Mouse (Mus musculus) heart, postnatal 36 days (tissue): ENCODE data around the gene C1qtnf2. TPM values are rescaled to one million over a fixed set of nuclear protein-coding genes. Genes with fewer than 3 reads are reported as not detected.

Source experiments
- DNase-seq, 2 experiments: peaks; one replicate each; pipeline ENCODE4 v3.0.0; 2021 to 2022
- intact Hi-C: fragments of 180-260 bp; cut with DNase I; formaldehyde crosslinking; loops from one replicate; pipeline ENCODE4 v1.15.1; 2025
- total RNA-seq, 2 experiments: library from RNA; stranded (reverse); gene quantifications; 2 replicates each; pipeline ENCODE4 v1.2.3; 2021

C1qtnf2 gene
- total RNA-seq, 2 experiments from 2014 or later: 5.5 to 6.2 TPM

- DNase-seq: peak; percentile 59 to 72
- intact Hi-C loops: loop anchor here (2.0 to 5.0 kb wide), 2 partner anchors 38 to 58 kb away; partner anchors contain the start of gene 4933415A04Rik
These were observed 54.8 kb downstream of the C1qtnf2 start, which contains the start of gene Ccnjl for GRCm38 (mm10) chr11:43528683-43529499. Gene Ccnjl, plus strand, starts transcription at chr11:43528784.

DNA sequence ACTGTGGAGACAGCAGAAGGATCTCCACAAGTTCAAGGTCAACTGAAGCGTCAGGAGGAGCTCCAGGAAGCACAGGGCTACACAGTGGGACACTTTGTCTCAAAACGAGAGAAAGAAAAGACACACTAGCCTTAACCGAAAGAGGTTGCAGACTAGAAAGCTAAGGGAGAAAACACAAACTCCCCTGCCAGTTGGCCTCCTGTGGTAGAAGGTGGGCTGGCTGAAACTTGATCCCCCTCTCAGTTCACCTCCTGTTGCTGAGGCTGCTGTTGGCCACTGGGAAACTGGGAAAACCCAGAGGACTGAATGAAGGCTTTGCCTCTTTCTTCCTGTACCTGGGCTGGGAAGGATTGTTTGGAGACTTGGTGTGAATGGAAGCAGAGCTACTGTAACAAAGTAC lies 56.0 kb downstream of the C1qtnf2 start:
- DNase-seq: no peak

GRCm38 (mm10) chr11:43531619-43532018 lies 57.5 kb downstream of the C1qtnf2 start:
- DNase-seq: no peak
- intact Hi-C loops: no loop called here

More for the DNA sequence above, 56.0 kb downstream of the C1qtnf2 start:
- intact Hi-C loops: no loop called here

DNA sequence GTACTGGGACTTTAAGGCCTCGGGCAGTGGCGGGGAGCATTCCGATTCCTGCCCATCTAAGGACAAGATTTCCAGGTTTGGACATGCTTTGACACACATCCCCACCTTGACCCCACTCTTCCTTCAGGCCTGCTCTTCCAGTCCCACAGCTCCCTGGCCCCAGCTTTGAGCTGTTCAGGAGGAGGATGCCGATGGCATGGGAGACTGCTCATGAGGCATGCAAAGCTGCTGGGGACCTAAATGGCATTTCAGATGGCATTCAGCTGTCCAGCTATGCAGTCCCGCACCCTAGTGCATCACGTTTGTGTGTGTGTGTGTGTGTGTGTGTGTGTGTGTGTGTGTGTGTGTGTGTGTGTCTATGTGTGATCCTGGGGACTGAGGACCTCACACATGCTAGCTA lies 63.0 kb downstream of the C1qtnf2 start:
- intact Hi-C loops: no loop called here
- DNase-seq: no peak

DNA sequence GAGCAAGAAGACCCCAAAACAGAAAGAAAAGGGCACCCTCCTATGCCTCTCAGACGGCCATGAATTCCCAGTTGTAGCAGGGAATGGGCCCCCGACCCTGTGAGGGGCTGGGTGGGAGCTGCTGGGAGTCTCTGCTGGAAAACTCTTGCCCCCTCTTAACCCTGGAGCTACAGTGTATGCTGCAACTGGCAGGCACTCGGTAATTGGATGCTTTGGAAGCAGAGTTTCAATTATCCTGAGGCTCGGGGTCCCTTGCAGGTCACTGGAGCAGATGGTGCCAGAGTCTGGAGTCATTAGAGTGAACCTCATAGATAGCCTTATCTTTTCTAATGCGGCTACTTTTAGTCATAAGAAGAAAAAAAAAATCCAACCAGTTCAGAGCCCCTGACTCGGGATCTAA lies 65.8 kb downstream of the C1qtnf2 start:
- DNase-seq: no peak
- intact Hi-C loops: no loop called here

Other genes with a start within 250 kb of the C1qtnf2 start
- 10 to 100 TPM; 77.7 to 78.6 TPM for gene Pttg1, start 48.0 kb upstream of the C1qtnf2 start, total RNA-seq
- gene Slu7, start 40.5 kb upstream of the C1qtnf2 start, total RNA-seq: 10 to 100 TPM; 27.4 to 31.4 TPM
- 1 to 10 TPM; 1.6 to 2.5 TPM for gene Ccnjl, start 54.5 kb downstream of the C1qtnf2 start, total RNA-seq
- gene 4933415A04Rik, start 112.8 kb downstream of the C1qtnf2 start, total RNA-seq: under 1 TPM; 0.39 to 0.60 TPM
- gene Fabp6, start 127.3 kb downstream of the C1qtnf2 start, total RNA-seq: not detected
- 10 to 100 TPM; 18.9 to 19.9 TPM for gene Pwwp2a, start 207.7 kb downstream of the C1qtnf2 start, total RNA-seq